Mouse (Mus musculus) small intestine, adult 2 months (tissue): ENCODE results near the gene Dusp15. TPM values are rescaled to one million over a fixed set of nuclear protein-coding genes. Genes with fewer than 3 reads are reported as not detected.
A peak's percentile ranks its signal among the peaks of the same experiment; 100 is the strongest.

Source experiments
- H3K27ac ChIP-seq: fragments of 200-500 bp; 2 replicates; pipeline ENCODE4 v1.5.1; 2012; ENCODE audit warnings: low read depth, low read length, control low read depth, inconsistent platforms; ENCODE audit not compliant: insufficient read depth
- H3K27me3 ChIP-seq: fragments of 200-500 bp; 2 replicates; pipeline ENCODE4 v1.6.1; 2012; ENCODE audit warnings: mild to moderate bottlenecking, moderate library complexity, low read length, inconsistent platforms; ENCODE audit not compliant: control insufficient read depth, insufficient read depth
- H3K36me3 ChIP-seq: fragments of 200-500 bp; 2 replicates; pipeline ENCODE4 v1.6.1; 2012; ENCODE audit warnings: mild to moderate bottlenecking, low read length, control low read depth, inconsistent platforms; ENCODE audit not compliant: control insufficient read depth, insufficient read depth
- H3K4me1 ChIP-seq: fragments of 200-500 bp; 2 replicates; pipeline ENCODE4 v1.6.1; 2012; ENCODE audit warnings: low read length, inconsistent platforms, mixed read lengths; ENCODE audit not compliant: control insufficient read depth, insufficient read depth, insufficient read length
- H3K4me3 ChIP-seq: fragments of 200-500 bp; 2 replicates; pipeline ENCODE4 v1.5.1; 2012; ENCODE audit warnings: low read depth, mild to moderate bottlenecking, control low read depth, inconsistent platforms, low read length, moderate library complexity
- CTCF ChIP-seq: fragments of 200-500 bp; IDR thresholded peaks from 2 replicates; pipeline ENCODE4 v1.5.1; 2012; ENCODE audit warnings: low read depth, mild to moderate bottlenecking, control low read depth, inconsistent platforms, low read length, moderate library complexity, mixed read lengths; ENCODE audit not compliant: insufficient replicate concordance, insufficient read length; ENCODE audit errors: extremely low read depth
- POLR2A ChIP-seq: fragments of 200-500 bp; IDR thresholded peaks from 2 replicates; pipeline ENCODE4 v1.6.1; 2012; ENCODE audit warnings: low read depth, mild to moderate bottlenecking, control low read depth, inconsistent platforms, low read length, moderate library complexity
- WGBS: fragments of 180-500 bp; shearing (Covaris S2); methylation state at CpG from one replicate; pipeline ENCODE4 v1.1.7; 2018; 5-methylcytosine and 5-hydroxymethylcytosine counted together
- polyA plus RNA-seq: library from polyadenylated mRNA; depleted of rRNA; stranded (reverse); fragments of >200 nt; gene quantifications from 2 replicates; pipeline ENCODE4 v1.2.3, GENCODE M21; 2012

Dusp15 gene
- polyA plus RNA-seq, 1 experiment: not detected

DNA sequence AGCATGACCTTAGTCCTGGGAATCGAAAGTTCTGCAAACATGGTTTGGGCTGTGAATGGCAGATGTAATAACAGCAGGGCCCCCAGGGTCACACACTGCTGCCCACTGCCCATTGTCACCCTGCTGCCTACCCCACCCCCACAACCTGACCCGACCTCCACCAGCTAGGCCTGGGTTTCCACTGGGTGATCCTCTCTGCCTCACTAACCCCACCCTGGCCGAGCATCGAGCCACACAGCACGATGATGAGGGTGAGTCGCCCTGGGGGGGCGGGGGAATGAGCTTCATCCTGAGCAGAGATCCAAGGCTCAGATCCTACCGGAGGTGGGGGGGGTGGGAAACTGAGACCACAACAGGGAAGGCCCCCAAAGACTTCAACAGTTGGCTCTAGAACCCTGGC, 27.4 kb downstream of the Dusp15 start:
- no peaks in the 10 kb centered on the region for H3K36me3 ChIP-seq
- no peak for TF ChIP-seq CTCF
- no peak for TF ChIP-seq POLR2A
- H3K4me1 ChIP-seq: no peaks in the 10 kb centered on the region
- WGBS: 64% methylated on average over 8 of the region's 8 CpGs
- no peak overlapping the region for H3K27ac ChIP-seq
- no peak overlapping the region for H3K4me3 ChIP-seq
- H3K27me3 ChIP-seq: no peaks in the 10 kb centered on the region

DNA sequence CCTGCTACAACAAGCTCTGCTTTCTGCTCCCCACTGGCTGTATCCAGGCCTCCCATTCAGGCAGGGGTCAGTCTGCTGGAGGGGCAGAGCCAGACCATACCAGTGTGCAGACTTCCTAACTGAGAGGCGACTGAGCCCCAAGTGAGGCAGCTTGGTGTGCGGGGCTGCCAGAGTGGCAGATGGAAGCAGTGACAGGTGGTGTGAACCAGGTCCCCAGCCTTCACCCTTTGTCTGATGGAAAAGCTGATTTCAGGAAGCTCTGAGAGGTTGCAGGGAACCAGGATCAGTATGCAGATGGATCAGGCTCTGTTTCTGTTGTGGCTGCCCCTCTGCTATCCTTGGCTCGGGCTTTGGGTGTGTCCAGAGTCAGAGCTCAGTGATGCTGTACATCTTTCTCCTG, 27.9 kb downstream of the Dusp15 start:
- WGBS: 80% methylated on average over 3 of the region's 3 CpGs
- TF ChIP-seq CTCF (no peak), POLR2A (no peak)

DNA sequence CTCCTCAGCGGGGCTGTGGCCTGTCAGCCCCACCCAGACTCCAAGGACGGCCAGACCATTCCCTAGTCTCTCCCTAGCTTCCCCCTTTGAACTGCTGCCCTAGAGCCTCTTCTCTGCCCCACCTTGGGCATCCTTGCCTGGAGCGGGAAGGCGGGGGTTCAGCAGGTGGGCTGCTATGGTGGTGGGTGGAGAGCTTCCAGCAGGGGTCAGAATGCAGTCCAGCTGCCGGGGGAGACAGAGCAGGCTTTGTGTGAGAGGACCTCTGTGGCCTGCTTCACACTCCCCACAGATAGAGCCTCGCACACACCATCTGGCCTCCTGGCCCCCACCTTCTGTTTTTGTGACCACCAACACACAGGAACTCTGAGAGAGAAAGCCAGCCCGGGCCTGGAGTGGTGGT, 29.1 kb downstream of the Dusp15 start:
- no peaks in the 10 kb centered on the region for H3K27me3 ChIP-seq
- H3K27ac ChIP-seq: no peak overlapping the region
- H3K4me1 ChIP-seq: no peaks in the 10 kb centered on the region
- 53% methylated on average over 7 of the region's 7 CpGs for WGBS
- no peak for TF ChIP-seq CTCF
- no peak for TF ChIP-seq POLR2A
- H3K4me3 ChIP-seq: no peak overlapping the region
- H3K36me3 ChIP-seq: no peaks in the 10 kb centered on the region

More for the DNA sequence above, 27.9 kb downstream of the Dusp15 start:
- H3K36me3 ChIP-seq: no peaks in the 10 kb centered on the region
- no peaks in the 10 kb centered on the region for H3K4me1 ChIP-seq
- H3K27me3 ChIP-seq: no peaks in the 10 kb centered on the region
- H3K27ac ChIP-seq: no peak overlapping the region
- H3K4me3 ChIP-seq: no peak overlapping the region

DNA sequence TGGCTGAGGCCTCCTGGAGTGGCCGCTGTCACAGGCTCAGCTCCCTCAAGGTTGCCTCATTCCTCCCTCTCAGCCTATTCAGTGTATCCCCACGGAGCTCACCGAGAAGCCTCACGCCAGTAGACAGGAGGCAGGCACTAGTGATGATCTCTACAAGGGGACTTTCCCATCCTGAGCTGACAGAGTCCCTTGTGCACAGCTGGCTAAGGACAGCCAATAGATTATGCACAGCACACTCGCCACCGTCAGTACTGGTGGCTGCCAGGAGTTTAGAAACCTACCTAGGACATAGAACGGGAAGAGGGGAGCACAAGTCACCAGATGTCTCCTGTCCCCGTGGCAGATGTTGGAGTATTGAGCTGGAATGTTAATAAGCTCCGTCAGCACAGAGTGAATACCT, 33.8 kb downstream of the Dusp15 start:
- Histone ChIP-seq H3K4me3 (no peak overlapping the region), H3K4me1 (no peaks in the 10 kb centered on the region), H3K27ac (no peak overlapping the region), H3K27me3 (peaks cover 8% of the 10 kb centered on the region; the same call in 1 of the 2 replicates), H3K36me3 (no peaks in the 10 kb centered on the region)
- 54% methylated on average over 9 of the region's 9 CpGs for WGBS
- TF ChIP-seq POLR2A (no peak), CTCF (no peak)

DNA sequence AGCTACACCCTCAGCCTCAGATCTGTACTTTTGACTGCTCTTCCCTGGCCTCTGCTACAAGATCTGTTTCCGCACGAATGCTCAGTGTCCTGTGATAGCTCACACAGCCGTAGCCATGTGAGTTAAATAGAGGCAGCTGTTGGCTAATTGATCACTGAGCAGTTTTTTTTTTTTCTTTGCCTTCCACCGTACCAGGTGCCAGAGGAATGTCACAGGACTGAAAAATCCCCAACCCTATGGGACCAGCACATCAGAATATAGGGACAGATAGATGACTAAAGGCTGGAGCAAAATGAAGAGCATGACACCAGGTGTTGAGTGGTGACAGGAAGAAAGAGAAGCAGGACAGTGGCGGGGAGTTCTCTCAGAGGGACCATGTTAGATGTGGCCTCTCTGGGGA, 35.4 kb downstream of the Dusp15 start:
- no peaks in the 10 kb centered on the region for H3K36me3 ChIP-seq
- no peak overlapping the region for H3K4me3 ChIP-seq
- H3K27me3 ChIP-seq: peaks cover 8% of the 10 kb centered on the region; the same call in 1 of the 2 replicates
- WGBS: 59% methylated on average over 5 of the region's 5 CpGs
- no peak for TF ChIP-seq POLR2A
- TF ChIP-seq CTCF: no peak
- no peaks in the 10 kb centered on the region for H3K4me1 ChIP-seq
- no peak overlapping the region for H3K27ac ChIP-seq

DNA sequence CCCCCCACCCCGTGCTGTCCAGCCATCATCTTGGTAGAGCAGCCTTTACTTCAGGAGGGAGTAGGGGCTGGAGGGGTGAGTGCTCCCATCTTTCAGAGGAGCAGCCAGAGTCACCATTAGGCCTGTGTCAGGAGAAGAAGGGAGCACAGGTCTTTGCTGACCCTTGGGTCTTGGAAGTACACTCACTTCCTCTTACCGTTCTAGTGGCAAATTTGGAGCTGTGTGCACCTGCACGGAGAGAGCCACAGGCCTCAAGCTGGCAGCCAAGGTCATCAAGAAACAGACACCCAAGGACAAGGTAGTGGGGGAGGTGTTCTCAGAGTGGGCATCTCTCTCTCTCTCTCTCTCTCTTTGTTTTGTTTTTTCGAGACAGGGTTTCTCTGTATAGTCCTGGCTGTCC, 36.0 kb downstream of the Dusp15 start:
- Histone ChIP-seq H3K27me3 (peaks cover 8% of the 10 kb centered on the region; the same call in 1 of the 2 replicates), H3K4me1 (no peaks in the 10 kb centered on the region), H3K27ac (no peak overlapping the region), H3K4me3 (no peak overlapping the region), H3K36me3 (no peaks in the 10 kb centered on the region)
- WGBS: 49% methylated on average over 4 of the region's 4 CpGs
- TF ChIP-seq CTCF (no peak), POLR2A (no peak)

DNA sequence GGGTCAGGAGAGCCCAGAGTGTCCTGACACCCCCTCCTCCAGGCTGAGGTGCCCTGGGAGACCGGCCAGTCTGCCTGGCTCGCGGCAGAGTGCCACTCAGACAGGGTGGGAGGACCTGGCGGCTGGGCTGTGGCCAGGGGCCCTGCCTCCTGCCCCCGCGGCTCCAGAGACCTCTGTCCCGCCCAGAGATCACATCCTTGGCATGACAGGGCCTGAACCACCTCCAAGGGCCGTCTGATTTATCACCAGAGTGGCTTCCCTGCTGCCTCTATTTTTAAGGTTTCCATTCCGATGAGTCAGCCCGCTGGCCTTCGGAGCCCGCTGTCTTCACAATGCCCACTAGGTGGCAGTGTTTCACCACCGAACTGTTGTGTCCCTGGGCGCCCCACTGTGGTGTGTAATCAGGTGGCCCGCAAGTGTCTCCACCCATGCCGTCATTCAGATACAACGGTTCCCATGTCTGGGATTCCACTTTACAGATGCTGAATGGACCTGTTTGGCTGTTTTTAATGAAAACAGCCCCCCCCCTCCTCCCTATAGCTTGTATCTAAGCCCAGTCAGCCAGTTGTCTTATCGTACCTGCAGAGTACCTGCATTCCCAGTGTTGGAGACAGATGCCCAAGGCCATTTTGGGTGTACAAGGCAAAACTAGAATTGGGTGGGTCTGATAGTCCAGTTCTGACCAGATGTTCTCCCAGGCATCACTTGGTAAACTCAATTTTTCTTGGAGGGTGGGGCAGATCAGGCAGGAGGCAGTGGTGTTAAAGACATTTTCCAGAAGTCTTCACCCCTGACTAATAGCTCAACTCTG, 37.0 kb downstream of the Dusp15 start:
- H3K36me3 ChIP-seq: no peaks in the 10 kb centered on the region
- H3K4me1 ChIP-seq: no peaks in the 10 kb centered on the region
- no peak overlapping the region for H3K27ac ChIP-seq
- TF ChIP-seq CTCF (peak; percentile 94), POLR2A (no peak)
- 2% methylated on average over 18 of the region's 18 CpGs for WGBS
- no peak overlapping the region for H3K4me3 ChIP-seq
- peaks cover 8% of the 10 kb centered on the region; the same call in 1 of the 2 replicates for H3K27me3 ChIP-seq
